9 mouse cellular contexts compared by ENCODE assay signal in genomic region chr13:110392210-110392609, GRCm38 (mm10). TPM values are rescaled to one million over a fixed set of nuclear protein-coding genes. Genes with fewer than 3 reads are reported as not detected.
A peak's percentile ranks its signal among the peaks of the same experiment; 100 is the strongest.
DNase-seq lines count a peak whose midpoint lies in the region; ATAC-seq and TF ChIP-seq lines count a peak whose summit lies in the region.
"Had no signal": no experiment of that assay in that cellular context is flagged by ENCODE, and none has a peak within 500 bp of the region (broad histone marks: within the 10 kb centered on the region; RNA-seq: fewer than 3 reads in every experiment).

No protein-coding gene starts in this region.

- no peak overlapping the region for H3K9ac ChIP-seq in embryonic facial prominence, embryonic 14.5 days (ENCODE audit: low read depth, low read length)
- no peak overlapping the region for H3K9ac ChIP-seq in neural tube, embryonic 11.5 days (ENCODE audit: low read length)
- H3K9ac ChIP-seq: lung, embryonic 15.5 days had no signal

- H3K9me3 ChIP-seq in embryonic facial prominence, embryonic 14.5 days (ENCODE audit: control insufficient read depth, low read length): peaks cover 15% of the 10 kb centered on the region
- H3K9me3 ChIP-seq in neural tube, embryonic 11.5 days (ENCODE audit: control insufficient read depth, low read length): no peaks in the 10 kb centered on the region
- H3K9me3 ChIP-seq: lung, embryonic 15.5 days had no signal

- H3K4me1 ChIP-seq in embryonic facial prominence, embryonic 14.5 days (ENCODE audit: control insufficient read depth, insufficient read depth, low read length): peaks cover 4% of the 10 kb centered on the region
- no peaks in the 10 kb centered on the region for H3K4me1 ChIP-seq in neural tube, embryonic 11.5 days (ENCODE audit: control insufficient read depth, insufficient read depth, low read length)

- H3K27ac ChIP-seq in left cerebral cortex, adult 2 months: no peak overlapping the region
- no peak overlapping the region for H3K27ac ChIP-seq in embryonic facial prominence, embryonic 14.5 days (replicated peaks; ENCODE audit: low read depth, low read length)
- H3K27ac ChIP-seq in neural tube, embryonic 11.5 days (ENCODE audit: low read depth, low read length): no peak overlapping the region
- H3K27ac ChIP-seq: lung, embryonic 15.5 days had no signal

- peaks cover 6% of the 10 kb centered on the region; the same call in 1 of the 2 replicates for H3K36me3 ChIP-seq in embryonic facial prominence, embryonic 14.5 days (ENCODE audit: control insufficient read depth, insufficient read depth, low read length)
- no peaks in the 10 kb centered on the region for H3K36me3 ChIP-seq in neural tube, embryonic 11.5 days (ENCODE audit: control insufficient read depth, insufficient read depth, low read length)
- H3K36me3 ChIP-seq: lung, embryonic 15.5 days had no signal

- H3K4me3 ChIP-seq in left cerebral cortex, adult 2 months: no peak overlapping the region
- no peak overlapping the region for H3K4me3 ChIP-seq in embryonic facial prominence, embryonic 14.5 days (ENCODE audit: low read depth, low read length)
- H3K4me3 ChIP-seq in neural tube, embryonic 11.5 days (ENCODE audit: low read depth, low read length): no peak overlapping the region
- H3K4me3 ChIP-seq: lung, embryonic 15.5 days had no signal

- peak; percentile 84 for TF ChIP-seq CTCF in left cerebral cortex, adult 2 months (IDR thresholded peaks at IDR 0.05)

- 15% methylated on average over 8 of the region's 8 CpGs for WGBS in embryonic facial prominence, embryonic 14.5 days
- 30% methylated on average over 8 of the region's 8 CpGs for WGBS in neural tube, embryonic 11.5 days

- H3K4me2 ChIP-seq in embryonic facial prominence, embryonic 14.5 days (ENCODE audit: low read depth, low read length): no peak overlapping the region
- no peak overlapping the region for H3K4me2 ChIP-seq in neural tube, embryonic 11.5 days (ENCODE audit: low read depth)
- H3K4me2 ChIP-seq: lung, embryonic 15.5 days had no signal

- ATAC-seq in embryonic facial prominence, embryonic 14.5 days (ENCODE audit: low read depth): no peak
- no peak for ATAC-seq in neural tube, embryonic 11.5 days (ENCODE audit: insufficient read depth, low FRiP score, low TSS enrichment)

- intact Hi-C loops in left cerebral cortex, adult 2 months (cut with DNase I): loop anchor here (1.0 to 5.0 kb wide), 3 partner anchors 474 to 705 kb away; no protein-coding TSS in a partner anchor

- peak; percentile 67 to 77 for DNase-seq in left cerebral cortex, adult 2 months (ENCODE audit: extremely low spot score in 1 of 2, low spot score in 2 of 2)
- DNase-seq in left cerebral cortex, adult 8-10 months (ENCODE audit: low spot score in 2 of 2): no peak
- peak; percentile 48 for DNase-seq in ES-CJ7 (ENCODE audit: low read depth, low spot score)
- peak; percentile 49 for DNase-seq in adrenal gland, adult 2 months
- DNase-seq in embryonic facial prominence, embryonic 14.5 days (ENCODE audit: low spot score): peak; percentile 81
- peak; percentile 32 to 57 for DNase-seq in layer of hippocampus, postnatal 36 days
- DNase-seq in neural tube, embryonic 11.5 days (ENCODE audit: low spot score): peak; percentile 44

- no peaks in the 10 kb centered on the region for H3K27me3 ChIP-seq in embryonic facial prominence, embryonic 14.5 days (replicated peaks; ENCODE audit: control insufficient read depth, insufficient read depth, low read length)
- H3K27me3 ChIP-seq in neural tube, embryonic 11.5 days (ENCODE audit: control insufficient read depth, insufficient read depth, low read length): no peaks in the 10 kb centered on the region
- H3K27me3 ChIP-seq: lung, embryonic 15.5 days had no signal

RNA-seq across cellular contexts. Expression of gene Plk2, which starts 2.6 kb away (rescaled TPM):
- total RNA-seq in left cerebral cortex, adult 2 months (2021): 100 to 1,000 TPM; 279 TPM
- 100 to 1,000 TPM; 225 to 252 (median 238) TPM for total RNA-seq in left cerebral cortex, adult 8-10 months (2022)
- 10 to 100 TPM; 10.6 to 15.4 TPM for total RNA-seq in adrenal gland, adult 2 months (2021)
- 3.0 and 3.6 TPM in 2 replicates for polyA plus RNA-seq in adrenal gland, adult 2 months (2012; rRNA removed)
- 97.9 and 133 TPM in 2 replicates for polyA plus RNA-seq in embryonic facial prominence, embryonic 14.5 days (2014; fragmentation: Nextera tagmentation; extraction: Ambion mirVana)
- 100 to 1,000 TPM; 258 to 262 TPM for total RNA-seq in layer of hippocampus, postnatal 36 days (2021)
- polyA plus RNA-seq in neural tube, embryonic 11.5 days (2014; fragmentation: Nextera tagmentation; extraction: Ambion mirVana): 98.2 and 102 TPM in 2 replicates

RNA-seq across cellular contexts. Expression of gene Gapt, which starts 35.2 kb away (rescaled TPM):
- total RNA-seq in left cerebral cortex, adult 2 months (2021): not detected
- total RNA-seq in left cerebral cortex, adult 8-10 months (2022): under 1 TPM in 1 of 4 experiments, not detected in 3; 0.41 TPM
- total RNA-seq in adrenal gland, adult 2 months (2021): under 1 TPM; 0.14 to 0.24 TPM
- 0.19 TPM in 1 of 2 replicates, not detected in the other for polyA plus RNA-seq in adrenal gland, adult 2 months (2012; rRNA removed)
- 0.36 and 0.39 TPM in 2 replicates for polyA plus RNA-seq in embryonic facial prominence, embryonic 14.5 days (2014; fragmentation: Nextera tagmentation; extraction: Ambion mirVana)
- total RNA-seq in layer of hippocampus, postnatal 36 days (2021): not detected
- 0.15 TPM in 1 of 2 replicates, not detected in the other for polyA plus RNA-seq in neural tube, embryonic 11.5 days (2014; fragmentation: Nextera tagmentation; extraction: Ambion mirVana)
- polyA plus RNA-seq: frontal cortex, adult 2 months had no signal

Comparison
In these comparisons a context has a peak if more than half of its experiments do, and no peak if none do; other contexts are left out.
1. DNase-seq: peak in left cerebral cortex, adult 2 months (2 of 2), ES-CJ7 (single experiment), adrenal gland, adult 2 months (single experiment), embryonic facial prominence, embryonic 14.5 days (single experiment), layer of hippocampus, postnatal 36 days (2 of 2) and neural tube, embryonic 11.5 days (single experiment); none in left cerebral cortex, adult 8-10 months (0 of 2).
2. RNA of gene Plk2, which starts 2.6 kb away (total RNA-seq): 279 TPM in left cerebral cortex, adult 2 months, 258 to 262 TPM in layer of hippocampus, postnatal 36 days and 225 to 252 TPM in left cerebral cortex, adult 8-10 months; 10.6 to 15.4 TPM in adrenal gland, adult 2 months; every median in the first group is over 10 times any median in the second.